Mouse (Mus musculus): ENCODE data around the gene Odf3. TPM values are rescaled to one million over a fixed set of nuclear protein-coding genes. Genes with fewer than 3 reads are reported as not detected.

The Odf3 gene
- total and polyA plus RNA-seq, 3 experiments, result not detected

- no peak within 1 kb of the TSS for H3K9ac ChIP-seq (ENCODE audit: insufficient read depth, low read depth)
- H3K4me2 ChIP-seq (ENCODE audit: insufficient read depth, low read depth, poor library complexity, severe bottlenecking), result no peak within 1 kb of the TSS; the same call in 1 of the 2 replicates
- no peak within 1 kb of the TSS for H3K4me3 ChIP-seq (replicated peaks in 1 of 3; ENCODE audit: low read depth in 2 of 3, low read length in 2 of 3, poor library complexity in 1 of 3)
- no peaks in the 10 kb centered on the region for H3K36me3 ChIP-seq (replicated peaks in 1 of 2; ENCODE audit: control insufficient read depth in 1 of 2, insufficient read depth in 1 of 2, low read length in 1 of 2)
- no peaks in the 10 kb centered on the region for H3K9me3 ChIP-seq (replicated peaks; ENCODE audit: low read length)
- dilution Hi-C loops (cut with MboI; ENCODE audit: extremely low pct_ligation_motif_present, extremely low pct_unique_long_range_greater_than_20kb, low sequenced_read_pairs) (no loop called here), in situ Hi-C loops (cut with MboI; ENCODE audit: low pct_ligation_motif_present, low pct_unique_long_range_greater_than_20kb, low sequenced_read_pairs) (loop anchor here (5.0 to 25.0 kb wide), 4 partner anchors 57 to 758 kb away; partner anchors contain the start of genes Caly, Cox8b, Prap1 and Rnh1)
- H3K4me1 ChIP-seq (ENCODE audit: control insufficient read depth in 1 of 2, insufficient read depth in 2 of 2), result peaks cover 0 to 5% of the 10 kb centered on the region in 2 experiments; a peak in 2 of 4 replicates
- H3K27ac ChIP-seq (ENCODE audit: insufficient read depth, low read depth), result no peak within 1 kb of the TSS
- peak; percentile 90 for DNase-seq (ENCODE audit: extremely low read depth)
- no peaks in the 10 kb centered on the region for H3K79me2 ChIP-seq (replicated peaks; ENCODE audit: control insufficient read depth, extremely low read depth, insufficient read depth, poor library complexity, severe bottlenecking)
- TF ChIP-seq POLR2AphosphoS2 (IDR thresholded peaks at IDR 0.05; ENCODE audit: low read depth, low read length), result no peak
- no peak for TF ChIP-seq UBTF (IDR thresholded peaks at IDR 0.05; ENCODE audit: low read depth, low read length)
- no peak for TF ChIP-seq MAFK (IDR thresholded peaks at IDR 0.05; ENCODE audit: insufficient replicate concordance, low read length)
- no peak for TF ChIP-seq JUN (IDR thresholded peaks at IDR 0.05; ENCODE audit: insufficient read depth, low read depth, low read length)
- TF ChIP-seq ETS1 (conservative IDR thresholded peaks at IDR 0.05; ENCODE audit: low read depth, low read length), result no peak
- TF ChIP-seq SIN3A (IDR thresholded peaks at IDR 0.05; ENCODE audit: low read length), result no peak
- TF ChIP-seq BHLHE40 (IDR thresholded peaks at IDR 0.05; ENCODE audit: low read depth, low read length), result peak; percentile 78
- 0 out of 2 replicates have a peak, but pooled peaks have one; percentile 33 for TF ChIP-seq MYC (IDR thresholded peaks at IDR 0.05; ENCODE audit: low read depth, low read length)
- peak; percentile 99 for TF ChIP-seq SMC3 (IDR thresholded peaks at IDR 0.05; ENCODE audit: low read depth, low read length)
- no peak for TF ChIP-seq TBP (conservative IDR thresholded peaks at IDR 0.05; ENCODE audit: low read depth, low read length)
- TF ChIP-seq ZNF384 (IDR thresholded peaks at IDR 0.05; ENCODE audit: low read depth, low read length), result no peak
- no peak for TF ChIP-seq GABPA (IDR thresholded peaks at IDR 0.05; ENCODE audit: insufficient replicate concordance, low read depth, low read length)
- TF ChIP-seq CTCF (conservative IDR thresholded peaks at IDR 0.05 in 1 of 2, IDR thresholded peaks at IDR 0.05 in 1 of 2; ENCODE audit: low read depth in 2 of 2, low read length in 2 of 2), result peak; percentile 55 to 96
- TF ChIP-seq RCOR1 (conservative IDR thresholded peaks at IDR 0.05; ENCODE audit: low read depth, low read length), result no peak
- TF ChIP-seq KAT2A (IDR thresholded peaks at IDR 0.05; ENCODE audit: insufficient replicate concordance, low read length), result no peak
- no peak for TF ChIP-seq HCFC1 (IDR thresholded peaks at IDR 0.05; ENCODE audit: low read depth, low read length)
- 0 out of 2 replicates have a peak, but pooled peaks have one; percentile 28 for TF ChIP-seq MAZ (IDR thresholded peaks at IDR 0.05; ENCODE audit: low read depth, low read length)
- TF ChIP-seq RAD21 (IDR thresholded peaks at IDR 0.05; ENCODE audit: low read depth, low read length), result peak; percentile 96
- peak; percentile 90 for TF ChIP-seq ZC3H11A (IDR thresholded peaks at IDR 0.05; ENCODE audit: low read depth, low read length)
- peaks cover 64% of the 10 kb centered on the region for H3K27me3 ChIP-seq (replicated peaks)
Observed at GRCm38 (mm10) chr7:140844905-140845665, 2.5 kb upstream of the Odf3 start, which contains the start of gene Scgb1c1. TSS of gene Scgb1c1 (plus strand) at chr7:140845547.
